Mouse (Mus musculus) CH12.LX (cell line): ENCODE measurements around the gene Cyth3. TPM values are rescaled to one million over a fixed set of nuclear protein-coding genes. Genes with fewer than 3 reads are reported as not detected.

ENCODE experiments used
- DNase-seq: peaks from one replicate; pipeline ENCODE4 v3.0.0-alpha.2; 2013; ENCODE audit errors: extremely low read depth
- H3K27ac ChIP-seq: 2 replicates; pipeline ENCODE4 v1.5.1; 2012; ENCODE audit warnings: low read depth, mild to moderate bottlenecking, control low read depth, moderate library complexity; ENCODE audit not compliant: insufficient read depth
- H3K27me3 ChIP-seq: replicated peaks from 2 replicates; pipeline ENCODE3; 2012; ENCODE audit warnings: inconsistent platforms
- H3K36me3 ChIP-seq, 2 experiments: replicated peaks in 1 of 2; 2 replicates each; pipeline versions ENCODE3 to v1.6.1; 2012; ENCODE audit warnings: inconsistent platforms in 1 of 2, low read length in 1 of 2, mild to moderate bottlenecking in 1 of 2, mixed read lengths in 1 of 2, moderate library complexity in 1 of 2; ENCODE audit not compliant: control insufficient read depth in 1 of 2, insufficient read depth in 1 of 2
- H3K4me1 ChIP-seq, 2 experiments: 2 replicates each; pipeline ENCODE4 v1.6.1; 2012; ENCODE audit warnings: inconsistent platforms in 1 of 2, moderate library complexity in 1 of 2; ENCODE audit not compliant: insufficient read depth in 2 of 2, control insufficient read depth in 1 of 2
- H3K4me2 ChIP-seq: 2 replicates; pipeline ENCODE4 v1.6.1; 2012; ENCODE audit warnings: low read depth, mild to moderate bottlenecking, control low read depth; ENCODE audit not compliant: poor library complexity, insufficient read depth, severe bottlenecking
- H3K4me3 ChIP-seq, 3 experiments: fragments of 150-350 bp in 1 of 3; sonication (generic) in 1 of 3; replicated peaks in 1 of 3; 2 replicates each; pipeline versions ENCODE3 to v1.5.1; 2011 to 2012; ENCODE audit warnings: low read depth in 2 of 3, low read length in 2 of 3, mild to moderate bottlenecking in 2 of 3, moderate library complexity in 2 of 3, control low read depth in 1 of 3, improper control_type of control experiment in 1 of 3, inconsistent platforms in 1 of 3, mixed read lengths in 1 of 3; ENCODE audit not compliant: poor library complexity in 1 of 3
- H3K79me2 ChIP-seq: replicated peaks from 2 replicates; pipeline ENCODE4 v1.6.1; 2012; ENCODE audit warnings: mild to moderate bottlenecking, moderate library complexity; ENCODE audit not compliant: control insufficient read depth, poor library complexity, insufficient read depth, severe bottlenecking; ENCODE audit errors: extremely low read depth
- H3K9ac ChIP-seq: 2 replicates; pipeline ENCODE4 v1.6.1; 2012; ENCODE audit warnings: low read depth, mild to moderate bottlenecking, control low read depth, moderate library complexity; ENCODE audit not compliant: insufficient read depth
- H3K9me3 ChIP-seq: replicated peaks from 2 replicates; pipeline ENCODE3; 2012; ENCODE audit warnings: low read length, inconsistent platforms, mixed read lengths
- CHD1 ChIP-seq: IDR thresholded peaks from 2 replicates; pipeline ENCODE4 v1.6.1; 2012; ENCODE audit warnings: low read depth, low read length, improper control_type of control experiment, inconsistent platforms
- CHD2 ChIP-seq: IDR thresholded peaks from 2 replicates; pipeline ENCODE4 v1.6.1; 2011; ENCODE audit warnings: low read length, improper control_type of control experiment
- CTCF ChIP-seq, 2 experiments: IDR thresholded peaks in 1 of 2; conservative IDR thresholded peaks in 1 of 2; 2 replicates each; pipeline ENCODE4 v1.5.1; 2011 to 2012; ENCODE audit warnings: low read depth in 2 of 2, low read length in 2 of 2, improper control_type of control experiment in 1 of 2, inconsistent platforms in 1 of 2, mild to moderate bottlenecking in 1 of 2, moderate library complexity in 1 of 2
- E2F4 ChIP-seq: IDR thresholded peaks from 2 replicates; pipeline ENCODE4 v1.6.1; 2011; ENCODE audit warnings: low read depth, low read length, improper control_type of control experiment; ENCODE audit not compliant: insufficient replicate concordance
- EP300 ChIP-seq: IDR thresholded peaks from 2 replicates; pipeline ENCODE4 v1.6.1; 2011; ENCODE audit warnings: low read length, improper control_type of control experiment
- GABPA ChIP-seq: IDR thresholded peaks from 2 replicates; pipeline ENCODE4 v1.6.1; 2012; ENCODE audit warnings: low read depth, low read length, improper control_type of control experiment, inconsistent platforms; ENCODE audit not compliant: insufficient replicate concordance
- IRF4 ChIP-seq: IDR thresholded peaks from 2 replicates; pipeline ENCODE4 v1.6.1; 2014; ENCODE audit warnings: low read depth, mild to moderate bottlenecking, inconsistent platforms, low read length, improper control_type of control experiment
- JUN ChIP-seq: IDR thresholded peaks from 2 replicates; pipeline ENCODE4 v1.6.1; 2011; ENCODE audit warnings: low read depth, mild to moderate bottlenecking, low read length, improper control_type of control experiment, moderate library complexity; ENCODE audit not compliant: insufficient read depth
- KAT2A ChIP-seq: IDR thresholded peaks from 2 replicates; pipeline ENCODE4 v1.6.1; 2012; ENCODE audit warnings: low read length, improper control_type of control experiment, inconsistent platforms; ENCODE audit not compliant: insufficient replicate concordance
- MAX ChIP-seq: IDR thresholded peaks from 2 replicates; pipeline ENCODE4 v1.6.1; 2011; ENCODE audit warnings: low read length, improper control_type of control experiment
- MAZ ChIP-seq: IDR thresholded peaks from 2 replicates; pipeline ENCODE4 v1.6.1; 2012; ENCODE audit warnings: low read depth, mild to moderate bottlenecking, inconsistent platforms, low read length, improper control_type of control experiment, moderate library complexity
- MXI1 ChIP-seq: IDR thresholded peaks from 2 replicates; pipeline ENCODE4 v1.6.1; 2011; ENCODE audit warnings: mild to moderate bottlenecking, low read depth, low read length, improper control_type of control experiment
- MYC ChIP-seq: IDR thresholded peaks from 2 replicates; pipeline ENCODE4 v1.6.1; 2011; ENCODE audit warnings: low read depth, mild to moderate bottlenecking, improper control_type of control experiment, low read length
- NELFE ChIP-seq: IDR thresholded peaks from 2 replicates; pipeline ENCODE4 v1.6.1; 2011; ENCODE audit warnings: low read depth, low read length, improper control_type of control experiment
- PAX5 ChIP-seq: IDR thresholded peaks from 2 replicates; pipeline ENCODE4 v1.6.1; 2012; ENCODE audit warnings: low read length, inconsistent platforms, mixed read lengths
- POLR2A ChIP-seq: IDR thresholded peaks from 2 replicates; pipeline ENCODE4 v1.6.1; 2011; ENCODE audit warnings: low read depth, mild to moderate bottlenecking, improper control_type of control experiment, low read length
- POLR2AphosphoS2 ChIP-seq: IDR thresholded peaks from 2 replicates; pipeline ENCODE4 v1.6.1; 2011; ENCODE audit warnings: low read depth, low read length, improper control_type of control experiment
- SIN3A ChIP-seq: IDR thresholded peaks from 2 replicates; pipeline ENCODE4 v1.6.1; 2012; ENCODE audit warnings: low read length, improper control_type of control experiment, inconsistent platforms
- SMC3 ChIP-seq: IDR thresholded peaks from 2 replicates; pipeline ENCODE4 v1.6.1; 2011; ENCODE audit warnings: low read depth, low read length, improper control_type of control experiment
- TBP ChIP-seq: conservative IDR thresholded peaks from 2 replicates; pipeline ENCODE4 v1.6.1; 2011; ENCODE audit warnings: low read depth, low read length, improper control_type of control experiment
- TCF12 ChIP-seq: IDR thresholded peaks from 2 replicates; pipeline ENCODE4 v1.6.1; 2014; ENCODE audit warnings: low read depth, mild to moderate bottlenecking, inconsistent platforms, low read length, improper control_type of control experiment
- USF1 ChIP-seq: IDR thresholded peaks from 2 replicates; pipeline ENCODE4 v1.6.1; 2014; ENCODE audit warnings: low read depth, mild to moderate bottlenecking, inconsistent platforms, low read length, improper control_type of control experiment
- ZC3H11A ChIP-seq: IDR thresholded peaks from 2 replicates; pipeline ENCODE4 v1.6.1; 2012; ENCODE audit warnings: low read depth, mild to moderate bottlenecking, inconsistent platforms, low read length, improper control_type of control experiment
- ZNF384 ChIP-seq: IDR thresholded peaks from 2 replicates; pipeline ENCODE4 v1.6.1; 2012; ENCODE audit warnings: low read depth, low read length, improper control_type of control experiment, inconsistent platforms
- dilution Hi-C: fragments of 300-500 bp; cut with MboI; formaldehyde crosslinking; loops from 2 replicates; pipeline ENCODE4 v1.14.3; 2020; ENCODE audit warnings: low sequenced_read_pairs; ENCODE audit not compliant: extremely low pct_unique_long_range_greater_than_20kb, extremely low pct_ligation_motif_present
- in situ Hi-C: fragments of 300-500 bp; cut with MboI; formaldehyde crosslinking; loops from 3 replicates; pipeline ENCODE4 v1.14.3; 2019; ENCODE audit warnings: low sequenced_read_pairs, low pct_ligation_motif_present, low pct_unique_long_range_greater_than_20kb, mixed read lengths
- polyA plus RNA-seq: library from polyadenylated mRNA; unstranded; fragments of >175 nt; gene quantifications from 2 replicates; pipeline ENCODE4 v1.2.1, GENCODE M21; 2012; ENCODE audit warnings: low read depth; ENCODE audit not compliant: insufficient read length
- total RNA-seq, 2 experiments: library from RNA; depleted of rRNA; stranded (reverse); fragments of 300-350 nt in 1 of 2; fragments of >200 nt in 1 of 2; gene quantifications; 2 replicates each; pipeline ENCODE4 v1.2.3; 2012 to 2014

The Cyth3 gene
- total and polyA plus RNA-seq, 3 experiments = 3.3 to 5.4 (median 4.8) TPM

GRCm38 (mm10) chr5:143642262-143642831, 20.1 kb downstream of the Cyth3 start:
- no peaks in the 10 kb centered on the region for H3K36me3 ChIP-seq
- H3K4me3 ChIP-seq = no peak overlapping the region
- H3K4me2 ChIP-seq = no peak overlapping the region
- in situ Hi-C loops = no loop called here
- H3K27me3 ChIP-seq = no peaks in the 10 kb centered on the region
- dilution Hi-C loops = no loop called here
- no peak overlapping the region for H3K27ac ChIP-seq
- no peaks in the 10 kb centered on the region for H3K4me1 ChIP-seq
- H3K9ac ChIP-seq = no peak overlapping the region
- no peaks in the 10 kb centered on the region for H3K9me3 ChIP-seq
- TF ChIP-seq SMC3 (no peak), MYC (no peak), CHD1 (no peak), PAX5 (no peak), POLR2A (no peak), POLR2AphosphoS2 (no peak), MAZ (no peak), E2F4 (no peak), ZNF384 (no peak), JUN (no peak), MXI1 (no peak), CHD2 (no peak), CTCF (conservative IDR thresholded peaks at IDR 0.05 in 1 of 2, IDR thresholded peaks at IDR 0.05 in 1 of 2; ENCODE audit: low read depth in 2 of 2, low read length in 2 of 2) (no peak), TCF12 (no peak), USF1 (no peak), ZC3H11A (no peak)
- no peak for DNase-seq
- no peaks in the 10 kb centered on the region for H3K79me2 ChIP-seq

GRCm38 (mm10) chr5:143645976-143646375, 23.7 kb downstream of the Cyth3 start:
- no peak overlapping the region for H3K4me3 ChIP-seq

More at GRCm38 (mm10) chr5:143645976-143646375, 23.7 kb downstream of the Cyth3 start:
- H3K4me2 ChIP-seq = no peak overlapping the region
- in situ Hi-C loops = no loop called here
- no peak overlapping the region for H3K9ac ChIP-seq
- DNase-seq = no peak
- no peaks in the 10 kb centered on the region for H3K9me3 ChIP-seq
- no peaks in the 10 kb centered on the region for H3K79me2 ChIP-seq
- no peak overlapping the region for H3K27ac ChIP-seq
- no peaks in the 10 kb centered on the region for H3K4me1 ChIP-seq
- no peaks in the 10 kb centered on the region for H3K36me3 ChIP-seq
- H3K27me3 ChIP-seq = no peaks in the 10 kb centered on the region
- dilution Hi-C loops = no loop called here
- no peak for TF ChIP-seq MAX
- no peak for TF ChIP-seq TBP
- no peak for TF ChIP-seq EP300
- no peak for TF ChIP-seq ZC3H11A
- TF ChIP-seq NELFE = no peak
- TF ChIP-seq KAT2A = no peak
- no peak for TF ChIP-seq ZNF384
- no peak for TF ChIP-seq IRF4
- no peak for TF ChIP-seq GABPA
- no peak for TF ChIP-seq E2F4
- TF ChIP-seq POLR2AphosphoS2 = no peak
- TF ChIP-seq SIN3A = no peak
